In genomic region chr6:65041932-65042331, GRCm38 (mm10) we compare ENCODE assay signal across 7 mouse cellular contexts. TPM values are rescaled to one million over a fixed set of nuclear protein-coding genes. Genes with fewer than 3 reads are reported as not detected.
DNase-seq lines count a peak whose midpoint lies in the region; ATAC-seq and TF ChIP-seq lines count a peak whose summit lies in the region.

No protein-coding gene starts in this region.

- H3K4me2 ChIP-seq in lung, embryonic 14.5 days, result peak overlapping the region; percentile 82
- peak overlapping the region; percentile 64 for H3K4me2 ChIP-seq in intestine, embryonic 15.5 days (replicated peaks)
- peak overlapping the region; percentile 50 for H3K4me2 ChIP-seq in neural tube, embryonic 14.5 days (ENCODE audit: low read depth, low read length)

- DNase-seq in lung, embryonic 14.5 days, result no peak
- no peak for DNase-seq in lung, postnatal 25 days (ENCODE audit: low spot score)
- DNase-seq in gastrocnemius, adult 18-20 months (ENCODE audit: low spot score), result no peak
- no peak for DNase-seq in natural killer cell, adult 2 months (ENCODE audit: low spot score in 2 of 2)

- H3K4me3 ChIP-seq in lung, embryonic 14.5 days (ENCODE audit: low read depth, low read length), result peak overlapping the region; percentile 87
- H3K4me3 ChIP-seq in embryonic fibroblast, embryonic 13.5 days (ENCODE audit: insufficient read depth, low read length), result peak overlapping the region; percentile 5; the same call in 1 of the 2 replicates
- peak overlapping the region; percentile 78 for H3K4me3 ChIP-seq in intestine, embryonic 15.5 days (replicated peaks)
- peak overlapping the region; percentile 70 for H3K4me3 ChIP-seq in neural tube, embryonic 14.5 days (ENCODE audit: low read depth, low read length)

- peaks cover 33% of the 10 kb centered on the region for H3K36me3 ChIP-seq in lung, embryonic 14.5 days (ENCODE audit: insufficient read depth)
- peaks cover 15% of the 10 kb centered on the region for H3K36me3 ChIP-seq in intestine, embryonic 15.5 days
- H3K36me3 ChIP-seq in neural tube, embryonic 14.5 days (ENCODE audit: control insufficient read depth, insufficient read depth, low read length), result no peaks in the 10 kb centered on the region; the same call in 1 of the 2 replicates

- peak overlapping the region; percentile 98 for H3K9ac ChIP-seq in lung, embryonic 14.5 days
- peak overlapping the region; percentile 94; the same call in 1 of the 2 replicates for H3K9ac ChIP-seq in intestine, embryonic 15.5 days
- peak overlapping the region; percentile 99 for H3K9ac ChIP-seq in neural tube, embryonic 14.5 days (replicated peaks; ENCODE audit: low read depth, low read length)

- H3K9me3 ChIP-seq in lung, embryonic 14.5 days (ENCODE audit: low read depth, low read length), result no peaks in the 10 kb centered on the region
- H3K9me3 ChIP-seq in intestine, embryonic 15.5 days, result no peaks in the 10 kb centered on the region
- H3K9me3 ChIP-seq in neural tube, embryonic 14.5 days (ENCODE audit: control insufficient read depth, low read length), result no peaks in the 10 kb centered on the region

- TF ChIP-seq POLR2A in embryonic fibroblast, embryonic 13.5 days (IDR thresholded peaks at IDR 0.05; ENCODE audit: low read depth, low read length), result no peak

- no peak overlapping the region for H3K27ac ChIP-seq in lung, embryonic 14.5 days (ENCODE audit: low read depth)
- H3K27ac ChIP-seq in embryonic fibroblast, embryonic 13.5 days (ENCODE audit: insufficient read depth, low read length), result no peak overlapping the region
- H3K27ac ChIP-seq in intestine, embryonic 15.5 days, result no peak overlapping the region
- peak overlapping the region; percentile 98 for H3K27ac ChIP-seq in neural tube, embryonic 14.5 days (ENCODE audit: low read depth, low read length)

- WGBS in lung, embryonic 14.5 days, result 34% methylated on average over 10 of the region's 10 CpGs
- 32% methylated on average over 10 of the region's 10 CpGs for WGBS in intestine, embryonic 15.5 days
- 31% methylated on average over 10 of the region's 10 CpGs for WGBS in neural tube, embryonic 14.5 days

- no peak for TF ChIP-seq CTCF in lung, embryonic 14.5 days (IDR thresholded peaks at IDR 0.05; ENCODE audit: low read depth)
- TF ChIP-seq CTCF in embryonic fibroblast, embryonic 13.5 days (IDR thresholded peaks at IDR 0.05; ENCODE audit: borderline replicate concordance, insufficient read depth, low read length), result no peak

- no peaks in the 10 kb centered on the region for H3K27me3 ChIP-seq in lung, embryonic 14.5 days (ENCODE audit: insufficient read depth, low read length)
- no peaks in the 10 kb centered on the region for H3K27me3 ChIP-seq in intestine, embryonic 15.5 days (replicated peaks)
- H3K27me3 ChIP-seq in neural tube, embryonic 14.5 days (ENCODE audit: control insufficient read depth, insufficient read depth, low read length), result no peaks in the 10 kb centered on the region

- no peaks in the 10 kb centered on the region for H3K4me1 ChIP-seq in lung, embryonic 14.5 days (ENCODE audit: insufficient read depth)
- H3K4me1 ChIP-seq in embryonic fibroblast, embryonic 13.5 days (ENCODE audit: control insufficient read depth, insufficient read depth, low read length), result peaks cover 2% of the 10 kb centered on the region; the same call in 1 of the 2 replicates
- peaks cover 4% of the 10 kb centered on the region; the same call in 1 of the 2 replicates for H3K4me1 ChIP-seq in intestine, embryonic 15.5 days (replicated peaks)
- H3K4me1 ChIP-seq in neural tube, embryonic 14.5 days (ENCODE audit: control insufficient read depth, insufficient read depth, low read length), result peaks cover 8% of the 10 kb centered on the region; the same call in 1 of the 2 replicates

- ATAC-seq in lung, embryonic 14.5 days (ENCODE audit: insufficient read depth), result peak; percentile 22; the same call in 1 of the 2 replicates
- ATAC-seq in intestine, embryonic 15.5 days, result peak; percentile 26; the same call in 1 of the 2 replicates
- peak; percentile 41 for ATAC-seq in neural tube, embryonic 14.5 days (ENCODE audit: low read depth)

RNA-seq across cellular contexts. Expression of gene Smarcad1, which starts 0.5 kb away (rescaled TPM):
- polyA plus RNA-seq in lung, embryonic 14.5 days (2014; fragmentation: Nextera tagmentation; extraction: Ambion mirVana), result 87.2 and 92.2 TPM in 2 replicates
- 49.7 and 53.0 TPM in 2 replicates for polyA plus RNA-seq in embryonic fibroblast, embryonic 13.5 days (2011; ENCODE audit: insufficient read length, low read depth, missing spikeins)
- 46.7 and 56.4 TPM in 2 replicates for polyA plus RNA-seq in intestine, embryonic 15.5 days (2015; fragmentation: Nextera tagmentation; extraction: Ambion mirVana)
- 77.5 and 86.5 TPM in 2 replicates for polyA plus RNA-seq in neural tube, embryonic 14.5 days (2014; fragmentation: Nextera tagmentation; extraction: Ambion mirVana)
- 1 to 10 TPM; 9.1 to 9.6 TPM for total RNA-seq in gastrocnemius, adult 18-20 months (2021)

Comparison
In these comparisons a context has a peak if more than half of its experiments do, and no peak if none do; other contexts are left out.
1. H3K4me3 ChIP-seq: peak in every context shown above with its lines; median percentile 87 in lung, embryonic 14.5 days; 78 in intestine, embryonic 15.5 days; 70 in neural tube, embryonic 14.5 days; 5 in embryonic fibroblast, embryonic 13.5 days.